Mouse (Mus musculus) neutrophil, adult 5-6 weeks (primary cell): ENCODE measurements at regions not wholly inside any gene's neighbourhood (a gene's known extent, or its start where the extent isn't known, plus 50 kb on each side); places are given as distances from the start of the nearest gene placed in this dataset.

Source experiments
- ATAC-seq: fragments of 151-379, 151-347 bp; 2 replicates; pipeline ENCODE4 v1.8.0; 2017; ENCODE audit warnings: mild to moderate bottlenecking, moderate TSS enrichment; ENCODE audit not compliant: insufficient number of reproducible peaks, poor library complexity, low FRiP score, severe bottlenecking; ENCODE audit errors: extremely low read depth

- ATAC-seq = no peak
Measured at GRCm38 (mm10) chr12:54461411-54461810, 195.0 kb downstream of the Sptssa start.

GRCm38 (mm10) chr12:54460135-54460523 is 196.2 kb downstream of the Sptssa start:
- ATAC-seq = no peak

GRCm38 (mm10) chr12:54459462-54460134 is 196.8 kb downstream of the Sptssa start:
- no peak for ATAC-seq

GRCm38 (mm10) chr12:54456731-54457130 is 199.6 kb downstream of the Sptssa start:
- ATAC-seq = no peak

- ATAC-seq = no peak
Measured at GRCm38 (mm10) chr12:54454606-54455005, 201.8 kb downstream of the Sptssa start.

- no peak for ATAC-seq
Measured at GRCm38 (mm10) chr12:54453343-54453742, 203.0 kb downstream of the Sptssa start.

- ATAC-seq = no peak
Measured at GRCm38 (mm10) chr12:54450369-54450768, 206.0 kb downstream of the Sptssa start.

- ATAC-seq = no peak
Measured at GRCm38 (mm10) chr12:54448221-54448620, 208.2 kb downstream of the Sptssa start.

GRCm38 (mm10) chr12:54447354-54447753 is 209.0 kb downstream of the Sptssa start:
- no peak for ATAC-seq

GRCm38 (mm10) chr12:54446356-54446755 is 210.0 kb downstream of the Sptssa start:
- no peak for ATAC-seq

GRCm38 (mm10) chr12:54444416-54444815 is 212.0 kb downstream of the Sptssa start:
- no peak for ATAC-seq

- no peak for ATAC-seq
Measured at GRCm38 (mm10) chr12:54443285-54443684, 213.1 kb downstream of the Sptssa start.

GRCm38 (mm10) chr12:54442408-54442807 is 214.0 kb downstream of the Sptssa start:
- ATAC-seq = no peak

- ATAC-seq = no peak
Measured at GRCm38 (mm10) chr12:54440851-54441593, 215.4 kb downstream of the Sptssa start.

- no peak for ATAC-seq
Measured at GRCm38 (mm10) chr12:54438793-54439192, 217.6 kb downstream of the Sptssa start.

- ATAC-seq = no peak
Measured at GRCm38 (mm10) chr12:54425236-54425635, 221.6 kb upstream of the Egln3 start.

- no peak for ATAC-seq
Measured at GRCm38 (mm10) chr12:54414829-54415228, 211.2 kb upstream of the Egln3 start.

- ATAC-seq = peak; percentile 30; the same call in 1 of the 2 replicates
Measured at GRCm38 (mm10) chr12:54414201-54414600, 210.5 kb upstream of the Egln3 start.

GRCm38 (mm10) chr12:54410038-54410605 is 206.5 kb upstream of the Egln3 start:
- ATAC-seq = no peak

- no peak for ATAC-seq
Measured at GRCm38 (mm10) chr12:54408906-54409305, 205.2 kb upstream of the Egln3 start.
